ENCODE assay signal across 11 mouse cellular contexts in the genomic region with DNA sequence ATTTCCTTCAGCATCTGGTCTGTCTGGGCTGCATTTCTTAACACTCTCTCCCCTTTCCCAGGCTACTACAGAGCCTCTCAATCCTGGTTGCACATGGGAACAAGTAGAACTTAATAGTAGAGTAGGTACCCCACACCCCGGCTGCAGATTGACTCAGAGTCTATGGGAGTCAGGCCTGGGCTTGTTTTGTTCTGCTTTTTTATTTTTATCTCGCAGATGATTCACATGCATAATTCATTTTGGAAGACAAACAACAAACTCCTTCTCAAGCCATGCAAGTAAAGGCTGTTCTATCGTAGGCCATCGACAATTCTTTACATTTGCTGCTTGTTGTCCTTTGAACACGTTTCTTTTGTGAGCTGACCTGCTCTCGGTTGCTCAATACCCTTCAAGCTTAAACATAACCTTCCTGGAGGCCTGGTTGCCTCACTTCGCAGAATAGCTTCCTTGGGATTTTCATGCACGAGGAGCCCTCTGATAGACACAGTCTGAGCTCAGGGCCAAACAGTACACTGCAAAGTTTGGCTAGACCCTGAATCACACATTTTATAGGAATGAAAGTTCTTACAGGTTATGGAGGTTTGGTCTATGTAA. TPM values are rescaled to one million over a fixed set of nuclear protein-coding genes. Genes with fewer than 3 reads are reported as not detected.
A peak's percentile ranks its signal among the peaks of the same experiment; 100 is the strongest.
DNase-seq lines count a peak whose midpoint lies in the region; ATAC-seq and TF ChIP-seq lines count a peak whose summit lies in the region.
"Had no signal": no experiment of that assay in that cellular context is flagged by ENCODE, and none has a peak within 500 bp of the region (broad histone marks: within the 10 kb centered on the region; RNA-seq: fewer than 3 reads in every experiment).

No protein-coding gene starts in this region.

- no peak overlapping the region for H3K4me2 ChIP-seq in forebrain, embryonic 15.5 days (replicated peaks)

- no peaks in the 10 kb centered on the region for H3K27me3 ChIP-seq in kidney, adult 2 months (replicated peaks; ENCODE audit: control insufficient read depth, insufficient read depth, low read length)
- H3K27me3 ChIP-seq in forebrain, embryonic 15.5 days, result no peaks in the 10 kb centered on the region

- H3K4me3 ChIP-seq in kidney, adult 2 months (ENCODE audit: insufficient read depth, low read depth, low read length), result no peak overlapping the region
- no peak overlapping the region for H3K4me3 ChIP-seq in forebrain, embryonic 15.5 days

- H3K9me3 ChIP-seq in forebrain, embryonic 15.5 days, result no peaks in the 10 kb centered on the region

- TF ChIP-seq CTCF in kidney, adult 2 months (conservative IDR thresholded peaks at IDR 0.05; ENCODE audit: insufficient read depth, insufficient read length, low read depth, low read length), result no peak

- 79% methylated on average over 8 of the region's 8 CpGs for WGBS in kidney, adult 2 months
- WGBS in forebrain, embryonic 15.5 days, result 70% methylated on average over 8 of the region's 8 CpGs

- no peak overlapping the region for H3K9ac ChIP-seq in forebrain, embryonic 15.5 days (replicated peaks)

- ATAC-seq in granulocyte monocyte progenitor cell, adult 5-6 weeks (replicated peaks; ENCODE audit: poor library complexity, severe bottlenecking), result peak; percentile 41
- ATAC-seq in forebrain, embryonic 15.5 days (replicated peaks), result no peak

- no peaks in the 10 kb centered on the region for H3K36me3 ChIP-seq in kidney, adult 2 months (ENCODE audit: control insufficient read depth, insufficient read depth, low read length)
- H3K36me3 ChIP-seq in forebrain, embryonic 15.5 days, result no peaks in the 10 kb centered on the region

- intact Hi-C loops in left cerebral cortex, postnatal 36 days (cut with DNase I), result no loop called here

- H3K27ac ChIP-seq in kidney, adult 2 months (ENCODE audit: insufficient read depth, low read depth, low read length), result peak overlapping the region; percentile 31; the same call in 1 of the 2 replicates
- no peak overlapping the region for H3K27ac ChIP-seq in forebrain, embryonic 15.5 days (replicated peaks)
- H3K27ac ChIP-seq: heart, adult 2 months had no signal

- DNase-seq in kidney, adult 2 months, result no peak
- no peak for DNase-seq in kidney, adult 18-20 months
- peak; percentile 29 to 53 for DNase-seq in urinary bladder, postnatal 36 days (ENCODE audit: low spot score in 2 of 2)
- no peak for DNase-seq in urinary bladder, postnatal 10 days (ENCODE audit: low spot score)
- DNase-seq in left cerebral cortex, postnatal 36 days (ENCODE audit: low spot score in 2 of 2), result no peak
- DNase-seq in cerebellum, adult 11 months, result no peak
- DNase-seq: cerebellum, adult 9-11 months; heart, adult 2 months; lung, postnatal 4 days had no signal

- no peaks in the 10 kb centered on the region; the same call in 1 of the 2 replicates for H3K4me1 ChIP-seq in kidney, adult 2 months (ENCODE audit: control insufficient read depth, insufficient read depth, low read length)
- H3K4me1 ChIP-seq in forebrain, embryonic 15.5 days, result peaks cover 8% of the 10 kb centered on the region

- no peak for TF ChIP-seq POLR2A in kidney, adult 2 months (IDR thresholded peaks at IDR 0.05; ENCODE audit: low read depth, low read length)

RNA-seq across cellular contexts. Expression of a gene that starts 1.2 kb away (rescaled TPM):
- 2.5 and 3.0 TPM in 2 replicates for polyA plus RNA-seq in kidney, adult 2 months (2012; rRNA removed)
- 11.0 and 15.7 TPM in 2 replicates for total RNA-seq in granulocyte monocyte progenitor cell, adult 5-6 weeks (2014; fragmentation: Nextera tagmentation)
- total RNA-seq in granulocyte monocyte progenitor cell, adult 5-6 weeks (2017), result 8.4 and 13.9 TPM in 2 replicates
- polyA plus RNA-seq in forebrain, embryonic 15.5 days (2015; fragmentation: Nextera tagmentation; extraction: Ambion mirVana), result 1.5 and 1.7 TPM in 2 replicates
- total RNA-seq in left cerebral cortex, postnatal 36 days (2021), result 1 to 10 TPM; 4.3 to 5.0 TPM

RNA-seq across cellular contexts. Expression of a gene that starts 1.4 kb away (rescaled TPM):
- polyA plus RNA-seq in kidney, adult 2 months (2012; rRNA removed), result 0.48 and 0.49 TPM in 2 replicates
- total RNA-seq in granulocyte monocyte progenitor cell, adult 5-6 weeks (2014; fragmentation: Nextera tagmentation), result 8.9 and 13.6 TPM in 2 replicates
- 14.8 and 27.9 TPM in 2 replicates for total RNA-seq in granulocyte monocyte progenitor cell, adult 5-6 weeks (2017)
- 0.57 and 0.66 TPM in 2 replicates for polyA plus RNA-seq in forebrain, embryonic 15.5 days (2015; fragmentation: Nextera tagmentation; extraction: Ambion mirVana)
- 1 to 10 TPM; 1.5 to 1.7 TPM for total RNA-seq in left cerebral cortex, postnatal 36 days (2021)

Comparison
In these comparisons a context has a peak if more than half of its experiments do, and no peak if none do; other contexts are left out.
1. DNase-seq: peak in urinary bladder, postnatal 36 days (2 of 2); none in kidney, adult 2 months (single experiment), kidney, adult 18-20 months (single experiment), urinary bladder, postnatal 10 days (single experiment), left cerebral cortex, postnatal 36 days (0 of 2) and cerebellum, adult 11 months (single experiment).